ENCODE assay signal across 19 mouse cellular contexts in genomic region chr14:49019765-49020164, GRCm38 (mm10). TPM values are rescaled to one million over a fixed set of nuclear protein-coding genes. Genes with fewer than 3 reads are reported as not detected.
A peak's percentile ranks its signal among the peaks of the same experiment; 100 is the strongest.
DNase-seq lines count a peak whose midpoint lies in the region; ATAC-seq lines count a peak whose summit lies in the region.
"Had no signal": no experiment of that assay in that cellular context is flagged by ENCODE, and none has a peak within 500 bp of the region (broad histone marks: within the 10 kb centered on the region; RNA-seq: fewer than 3 reads in every experiment).

No protein-coding gene starts in this region.

- ATAC-seq in megakaryocyte progenitor cell, adult 5-6 weeks (replicated peaks; ENCODE audit: poor library complexity): peak; percentile 90
- ATAC-seq: activated CD4-positive, CD25-positive, alpha-beta regulatory T cell, adult 4 months; forebrain, embryonic 16.5 days had no signal

- DNase-seq in heart, adult 8-10 months (ENCODE audit: low spot score): peak; percentile 2
- DNase-seq in heart, postnatal 10 days: no peak
- DNase-seq in A20 (ENCODE audit: low read depth, low spot score) (peak; percentile 39), MEL-GATA-1-ER (ENCODE audit: extremely low read depth, low read depth) (peak; percentile 90), MN1 (ENCODE audit: low spot score) (no peak)
- DNase-seq in kidney, adult 9 months: no peak
- DNase-seq in frontal cortex, adult 2 months (ENCODE audit: extremely low spot score in 1 of 2, low spot score in 1 of 2): no peak
- DNase-seq: adrenal gland, adult 2 months; adrenal gland, postnatal 36 days; cerebellum, adult 18-20 months; cerebellum, postnatal 10 days; heart, postnatal 4 days; kidney, adult 18-20 months; kidney, postnatal 4 days; left cerebral cortex, postnatal 4 days; lung, embryonic 14.5 days had no signal

- intact Hi-C loops in heart, postnatal 10 days (cut with DNase I): no loop called here

RNA-seq across cellular contexts. Expression of gene Ap5m1, which starts 46.1 kb away (rescaled TPM):
- 10 to 100 TPM in 2 of 4 experiments, 1 to 10 TPM in 2; 7.9 to 10.3 (median 9.7) TPM for total RNA-seq in heart, adult 8-10 months (2022)
- total RNA-seq in heart, postnatal 10 days (2021): 10 to 100 TPM; 14.1 to 15.2 TPM
- 39.0 and 44.3 TPM in 2 replicates for total RNA-seq in megakaryocyte progenitor cell, adult 5-6 weeks (2015)
- total RNA-seq in megakaryocyte progenitor cell, adult 5-6 weeks (2017): 17.9 and 26.7 TPM in 2 replicates
- 17.4 and 18.4 TPM in 2 replicates for polyA plus RNA-seq in frontal cortex, adult 2 months (2012; rRNA removed)

RNA-seq across cellular contexts. Expression of gene Exoc5, which starts 46.7 kb away (rescaled TPM):
- 10 to 100 TPM; 15.9 to 17.6 (median 16.8) TPM for total RNA-seq in heart, adult 8-10 months (2022)
- total RNA-seq in heart, postnatal 10 days (2021): 10 to 100 TPM; 31.2 to 32.3 TPM
- total RNA-seq in megakaryocyte progenitor cell, adult 5-6 weeks (2015): 45.9 and 47.8 TPM in 2 replicates
- total RNA-seq in megakaryocyte progenitor cell, adult 5-6 weeks (2017): 82.7 and 89.1 TPM in 2 replicates
- polyA plus RNA-seq in frontal cortex, adult 2 months (2012; rRNA removed): 31.3 and 34.1 TPM in 2 replicates

Comparison
In these comparisons a context has a peak if more than half of its experiments do, and no peak if none do; other contexts are left out.
1. DNase-seq: peak in heart, adult 8-10 months (single experiment), A20 (single experiment) and MEL-GATA-1-ER (single experiment); none in heart, postnatal 10 days (0 of 2), kidney, adult 9 months (single experiment), frontal cortex, adult 2 months (0 of 2) and MN1 (single experiment).